Mouse (Mus musculus) lung, embryonic 15.5 days (tissue): Measurements from ENCODE around the gene Tmem72. TPM values are rescaled to one million over a fixed set of nuclear protein-coding genes. Genes with fewer than 3 reads are reported as not detected.

Experiments
- ATAC-seq: fragments of 200-750 bp; cut with Nextera tagmentation; 2 replicates; pipeline ENCODE4 v1.8.0; 2017; ENCODE audit warnings: moderate number of reproducible peaks, borderline replicate concordance; ENCODE audit not compliant: low FRiP score, low TSS enrichment; ENCODE audit errors: extremely low read depth
- H3K27ac ChIP-seq: fragments of 300-500 bp; sonication (generic); 2 replicates; pipeline ENCODE4 v1.5.1; 2015; ENCODE audit warnings: moderate library complexity, mild to moderate bottlenecking, inconsistent platforms
- H3K27me3 ChIP-seq: fragments of 300-500 bp; sonication (generic); 2 replicates; pipeline ENCODE4 v1.6.1; 2015; ENCODE audit warnings: inconsistent platforms
- H3K36me3 ChIP-seq: fragments of 300-500 bp; sonication (generic); 2 replicates; pipeline ENCODE4 v1.6.1; 2015; ENCODE audit warnings: inconsistent platforms
- H3K4me1 ChIP-seq: fragments of 300-500 bp; sonication (generic); 2 replicates; pipeline ENCODE4 v1.6.1; 2015; ENCODE audit warnings: inconsistent platforms
- H3K4me2 ChIP-seq: fragments of 300-500 bp; sonication (generic); 2 replicates; pipeline ENCODE4 v1.6.1; 2015; ENCODE audit warnings: inconsistent platforms, mild to moderate bottlenecking, moderate library complexity
- H3K4me3 ChIP-seq: fragments of 300-500 bp; sonication (generic); 2 replicates; pipeline ENCODE4 v1.5.1; 2015; ENCODE audit warnings: mild to moderate bottlenecking, inconsistent platforms
- H3K9ac ChIP-seq: fragments of 300-500 bp; sonication (generic); 2 replicates; pipeline ENCODE4 v1.6.1; 2015; ENCODE audit warnings: inconsistent platforms
- H3K9me3 ChIP-seq: fragments of 300-500 bp; sonication (generic); 2 replicates; pipeline ENCODE4 v1.6.1; 2016; ENCODE audit warnings: inconsistent platforms
- whole genome bisulfite sequencing: fragments of 180-500 bp; shearing (Covaris S2); methylation state at CpG from one replicate; pipeline ENCODE4 v1.1.7; 2015; 5-methylcytosine and 5-hydroxymethylcytosine counted together
- polyA plus RNA-seq: library from polyadenylated mRNA; unstranded; fragments of >200 nt; fragmentation: Nextera tagmentation; extraction: Ambion mirVana; gene quantifications from 2 replicates; pipeline ENCODE4 v1.2.1, GENCODE M21; 2015

Gene Tmem72
- 0.01 and 0.05 TPM in 2 replicates for polyA plus RNA-seq

DNA sequence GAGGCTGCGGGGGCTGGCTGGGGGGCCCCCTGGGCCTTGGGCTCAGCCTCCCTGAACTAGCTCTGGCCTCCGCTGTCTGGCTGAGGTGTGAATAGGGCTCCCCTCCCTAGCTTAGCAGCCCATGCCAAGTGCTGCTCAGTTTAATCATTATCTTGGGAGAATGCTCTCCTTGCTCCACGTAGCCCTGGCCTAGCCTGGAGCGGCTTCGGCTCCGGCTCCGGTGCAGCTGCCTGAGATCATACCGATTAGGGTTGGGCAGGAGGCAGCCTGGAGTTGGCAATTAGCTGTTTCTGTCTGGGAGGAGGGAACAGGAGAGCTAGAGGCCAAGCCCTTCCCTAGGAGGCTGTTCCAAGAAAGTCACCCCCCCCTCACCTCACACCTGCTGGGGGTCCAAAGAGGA, at the start of gene Tmem72:
TSS of gene Tmem72 (minus strand) at position 248 of the 400 bp plus-strand sequence.
- 47% methylated on average over 8 of the region's 8 CpGs for WGBS
- Histone ChIP-seq H3K4me3 (no peak within 1 kb of the TSS), H3K4me1 (0 out of 2 replicates have a peak, but pooled peaks cover 4% of the 10 kb centered on the region), H3K9ac (no peak within 1 kb of the TSS), H3K27ac (no peak within 1 kb of the TSS), H3K9me3 (no peaks in the 10 kb centered on the region), H3K36me3 (no peaks in the 10 kb centered on the region), H3K4me2 (no peak within 1 kb of the TSS), H3K27me3 (no peaks in the 10 kb centered on the region)
- peak; percentile 57; the same call in 1 of the 2 replicates for ATAC-seq

DNA sequence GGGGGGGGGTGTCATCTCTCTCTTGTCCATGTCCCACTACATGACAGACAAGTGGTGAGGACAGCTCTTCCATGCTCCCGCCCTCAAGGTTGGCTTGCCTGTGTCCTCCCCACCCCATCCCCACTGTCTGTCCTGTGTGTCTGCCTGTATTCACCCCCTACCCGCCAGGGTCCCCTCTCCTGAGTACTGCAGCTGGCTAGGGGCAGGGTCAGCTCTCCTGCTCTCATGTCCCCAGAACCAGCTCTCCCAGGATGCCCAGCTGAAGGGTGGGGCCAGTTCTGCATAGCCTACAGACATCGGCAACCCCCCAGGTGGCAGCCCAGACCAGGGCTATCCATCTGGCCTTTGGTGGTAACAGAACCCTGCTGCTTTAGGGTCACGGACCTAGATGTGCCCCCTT, 47.8 kb upstream of the Tmem72 start:
- Histone ChIP-seq H3K9ac (no peak overlapping the region), H3K4me3 (no peak overlapping the region), H3K4me1 (peaks cover 3% of the 10 kb centered on the region; the same call in 1 of the 2 replicates), H3K27ac (no peak overlapping the region), H3K27me3 (no peaks in the 10 kb centered on the region), H3K4me2 (no peak overlapping the region), H3K36me3 (no peaks in the 10 kb centered on the region), H3K9me3 (no peaks in the 10 kb centered on the region)
- no peak; the same call in 1 of the 2 replicates for ATAC-seq
- WGBS: 75% methylated on average over 4 of the region's 4 CpGs

DNA sequence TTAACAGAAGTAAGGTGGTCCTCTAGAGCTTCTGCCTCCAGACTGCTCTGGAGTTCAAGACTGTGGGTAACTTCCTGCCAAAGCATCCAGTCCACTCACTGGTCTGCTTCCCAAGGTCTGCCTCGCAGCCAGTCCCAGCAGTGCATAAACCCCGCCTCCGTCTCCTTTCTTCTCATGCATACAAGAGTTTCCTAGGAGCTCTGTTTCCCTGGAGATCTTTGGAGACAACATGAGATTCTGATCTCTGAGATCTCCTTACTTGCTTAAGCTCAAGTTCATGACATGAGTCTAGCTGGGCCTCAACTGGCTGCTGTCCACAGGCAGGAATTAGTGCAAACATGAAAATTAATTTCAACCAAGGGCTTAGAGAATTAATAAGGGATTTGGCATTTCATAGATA, 45.6 kb upstream of the Tmem72 start:
- Histone ChIP-seq H3K27me3 (no peaks in the 10 kb centered on the region), H3K27ac (no peak overlapping the region), H3K36me3 (no peaks in the 10 kb centered on the region), H3K9ac (no peak overlapping the region), H3K9me3 (no peaks in the 10 kb centered on the region), H3K4me2 (no peak overlapping the region), H3K4me1 (no peaks in the 10 kb centered on the region), H3K4me3 (no peak overlapping the region)
- 54% methylated on average over 3 of the region's 3 CpGs for WGBS
- no peak for ATAC-seq

DNA sequence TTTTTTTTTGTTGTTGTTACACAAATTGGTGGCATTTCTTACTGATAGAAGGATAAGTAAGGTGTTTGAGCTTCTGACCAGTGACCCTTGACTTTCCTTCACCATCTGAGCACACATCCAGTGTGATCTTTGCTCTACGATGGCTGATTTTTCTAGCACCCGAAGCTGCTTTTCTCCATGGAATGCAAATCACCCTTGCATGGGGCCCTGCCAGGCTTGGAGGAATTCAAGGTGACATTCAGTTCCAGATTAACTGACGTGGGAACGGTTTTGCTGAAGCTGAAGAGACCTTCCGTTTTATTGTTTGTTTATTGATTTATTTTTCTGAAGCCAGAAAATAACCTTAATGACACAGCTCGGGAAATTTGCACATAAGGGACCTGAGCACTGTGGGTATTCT, 43.5 kb upstream of the Tmem72 start:
- no peaks in the 10 kb centered on the region for H3K27me3 ChIP-seq
- no peaks in the 10 kb centered on the region for H3K4me1 ChIP-seq
- H3K27ac ChIP-seq: no peak overlapping the region
- no peaks in the 10 kb centered on the region for H3K36me3 ChIP-seq
- 72% methylated on average over 6 of the region's 6 CpGs for WGBS
- no peak overlapping the region for H3K4me3 ChIP-seq
- no peak overlapping the region for H3K9ac ChIP-seq
- no peaks in the 10 kb centered on the region for H3K9me3 ChIP-seq
- no peak overlapping the region for H3K4me2 ChIP-seq
- ATAC-seq: no peak

DNA sequence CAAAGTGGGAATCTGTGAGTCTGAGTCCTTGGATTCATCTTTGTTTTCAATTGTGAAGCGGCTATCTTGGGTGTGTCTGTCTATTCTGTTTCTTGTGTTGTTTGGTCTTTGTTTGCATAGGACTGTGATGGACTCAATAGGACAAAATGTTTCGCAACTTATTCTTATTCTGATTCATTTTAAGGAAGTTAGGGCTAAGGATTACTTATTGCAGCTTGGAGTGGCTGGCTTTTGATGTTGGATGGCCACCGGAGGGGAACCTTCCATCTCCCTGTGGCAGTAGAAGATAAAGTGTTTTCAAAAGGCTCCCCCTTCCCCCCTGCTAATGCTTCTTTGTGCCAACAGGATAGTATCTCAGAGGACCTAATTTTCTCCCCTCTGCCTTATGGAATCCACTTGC, 39.7 kb upstream of the Tmem72 start:
- WGBS: 81% methylated on average over 3 of the region's 3 CpGs
- no peaks in the 10 kb centered on the region for H3K9me3 ChIP-seq
- no peak overlapping the region for H3K4me2 ChIP-seq
- no peaks in the 10 kb centered on the region for H3K27me3 ChIP-seq
- no peaks in the 10 kb centered on the region for H3K4me1 ChIP-seq
- H3K36me3 ChIP-seq: no peaks in the 10 kb centered on the region
- ATAC-seq: no peak
- H3K9ac ChIP-seq: no peak overlapping the region
- no peak overlapping the region for H3K27ac ChIP-seq
- H3K4me3 ChIP-seq: no peak overlapping the region

DNA sequence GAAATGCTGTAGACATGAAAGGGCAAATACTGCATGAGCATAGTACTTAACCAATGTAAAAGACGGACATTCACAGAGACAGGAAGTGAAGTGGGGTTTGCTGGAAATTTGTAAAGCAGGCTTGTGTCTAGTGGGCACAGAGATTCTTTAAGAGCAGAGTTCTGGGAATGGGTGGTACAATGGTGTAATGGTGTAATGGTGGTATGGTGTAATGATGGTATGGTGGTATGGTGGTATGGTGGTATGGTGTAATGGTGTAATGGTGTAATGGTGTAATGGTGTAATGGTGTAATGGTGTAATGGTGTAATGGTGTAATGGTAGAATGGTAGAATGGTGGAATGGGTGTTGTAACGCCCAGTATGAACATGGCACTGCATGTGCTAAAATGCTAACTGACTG, 21.3 kb upstream of the Tmem72 start:
- H3K36me3 ChIP-seq: no peaks in the 10 kb centered on the region
- H3K4me1 ChIP-seq: no peaks in the 10 kb centered on the region
- H3K4me2 ChIP-seq: no peak overlapping the region
- no peak overlapping the region for H3K4me3 ChIP-seq
- no peaks in the 10 kb centered on the region for H3K27me3 ChIP-seq
- no peaks in the 10 kb centered on the region for H3K9me3 ChIP-seq
- H3K27ac ChIP-seq: no peak overlapping the region
- no peak overlapping the region for H3K9ac ChIP-seq
- 73% methylated on average over 2 of the region's 2 CpGs for WGBS
- ATAC-seq: no peak

DNA sequence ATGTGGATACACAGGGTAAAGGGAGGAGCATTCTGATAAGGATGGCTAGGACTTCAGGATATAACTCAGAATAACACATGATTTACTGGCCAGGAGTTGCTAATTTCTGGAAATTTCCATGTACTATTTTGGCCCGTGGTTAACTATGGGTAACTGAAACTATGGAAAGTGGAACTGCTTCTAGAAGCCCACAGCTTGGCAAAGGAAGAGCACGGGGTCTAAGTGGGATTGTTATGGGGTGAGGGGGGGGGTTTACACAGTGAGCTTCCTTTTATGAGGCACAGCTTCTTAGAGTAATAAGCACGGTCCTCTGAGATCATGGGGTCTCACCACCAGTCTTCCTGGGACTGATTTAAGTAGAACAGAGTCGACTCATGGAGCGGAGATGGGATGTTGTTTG, 18.6 kb upstream of the Tmem72 start:
- Histone ChIP-seq H3K4me2 (no peak overlapping the region), H3K4me1 (no peaks in the 10 kb centered on the region), H3K36me3 (no peaks in the 10 kb centered on the region), H3K4me3 (no peak overlapping the region), H3K9ac (no peak overlapping the region), H3K27me3 (no peaks in the 10 kb centered on the region), H3K9me3 (no peaks in the 10 kb centered on the region), H3K27ac (no peak overlapping the region)
- no peak for ATAC-seq
- 82% methylated on average over 5 of the region's 5 CpGs for WGBS

DNA sequence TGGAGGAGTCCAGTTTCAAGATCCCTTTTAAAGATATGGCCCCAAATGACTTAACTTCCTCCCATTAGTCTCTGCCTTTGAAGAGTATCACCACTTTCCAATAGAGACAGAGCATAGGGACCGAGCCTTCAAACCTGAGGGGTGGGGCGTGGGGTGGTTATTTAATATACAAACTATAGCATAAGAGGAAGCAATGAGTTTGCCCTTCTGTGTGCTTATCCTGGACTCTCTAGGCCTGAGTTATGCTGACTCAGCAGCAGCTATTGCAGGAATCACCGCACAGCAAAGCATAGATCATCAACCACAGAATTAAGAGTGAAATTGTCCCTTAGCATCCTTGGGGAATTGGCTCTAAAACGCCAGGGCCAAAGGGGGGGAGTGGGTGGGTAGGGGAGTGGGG, 16.9 kb upstream of the Tmem72 start:
- Histone ChIP-seq H3K4me2 (no peak overlapping the region), H3K4me1 (no peaks in the 10 kb centered on the region), H3K27me3 (no peaks in the 10 kb centered on the region), H3K9me3 (no peaks in the 10 kb centered on the region), H3K9ac (no peak overlapping the region), H3K36me3 (no peaks in the 10 kb centered on the region), H3K27ac (no peak overlapping the region), H3K4me3 (no peak overlapping the region)
- ATAC-seq: no peak
- WGBS: 78% methylated on average over 4 of the region's 4 CpGs

DNA sequence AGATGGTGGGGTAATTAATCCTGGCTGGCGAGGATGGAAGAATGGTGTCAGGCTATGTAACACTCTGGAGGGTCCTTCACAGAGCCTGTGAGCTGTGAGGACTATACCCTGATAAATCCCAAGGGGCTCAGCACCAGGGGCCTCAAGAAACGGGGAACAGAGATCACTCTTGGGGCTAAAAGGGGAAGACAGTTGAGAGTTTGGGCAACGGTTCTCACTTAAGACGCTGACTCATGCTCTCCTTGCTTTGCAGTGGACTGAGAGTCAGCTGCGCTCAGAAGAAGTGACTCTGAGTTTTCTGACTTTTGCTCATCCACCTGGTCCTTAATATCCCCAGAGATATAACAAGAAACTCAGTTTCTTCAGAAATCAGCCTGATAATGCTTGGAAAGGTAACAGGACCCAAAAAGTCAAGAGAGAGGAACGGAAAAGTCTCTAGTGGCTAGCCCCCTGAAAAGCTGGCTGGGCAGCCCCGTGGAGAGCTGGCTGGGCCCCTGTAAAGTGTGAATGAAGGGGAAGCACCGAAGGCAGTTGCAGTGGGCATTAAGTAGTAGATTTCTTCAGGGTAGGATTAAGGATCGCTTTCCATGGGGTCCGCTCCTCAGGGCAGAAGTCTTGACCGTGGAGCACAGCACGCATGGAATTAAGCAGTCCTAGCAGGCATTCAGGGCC, 7.9 kb upstream of the Tmem72 start:
- Histone ChIP-seq H3K27me3 (no peaks in the 10 kb centered on the region), H3K4me3 (no peak overlapping the region), H3K36me3 (no peaks in the 10 kb centered on the region), H3K9me3 (no peaks in the 10 kb centered on the region), H3K9ac (no peak overlapping the region), H3K27ac (no peak overlapping the region), H3K4me2 (no peak overlapping the region), H3K4me1 (no peaks in the 10 kb centered on the region)
- no peak for ATAC-seq
- WGBS: 77% methylated on average over 12 of the region's 12 CpGs

DNA sequence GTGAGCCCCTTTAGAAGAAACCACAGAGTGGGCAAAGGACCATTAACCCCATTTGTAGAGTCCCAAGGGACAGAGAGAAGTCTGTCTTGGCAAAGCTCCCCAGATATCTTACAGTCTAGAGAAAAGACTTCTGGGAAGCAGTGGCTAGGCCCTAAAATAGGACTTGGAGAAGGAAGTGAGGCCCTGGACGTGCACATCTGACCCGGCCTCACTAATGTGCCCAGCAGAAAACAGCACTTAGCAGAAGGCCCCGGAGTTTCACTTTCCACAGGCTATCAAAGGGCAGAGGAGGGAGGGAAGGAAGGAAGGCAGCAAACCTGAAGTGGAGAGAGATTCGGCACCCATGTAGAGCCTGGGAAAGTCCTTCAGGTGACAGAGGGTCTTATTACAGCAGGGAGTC, 2.2 kb upstream of the Tmem72 start:
- Histone ChIP-seq H3K36me3 (no peaks in the 10 kb centered on the region), H3K9me3 (no peaks in the 10 kb centered on the region), H3K4me1 (0 out of 2 replicates have a peak, but pooled peaks cover 4% of the 10 kb centered on the region), H3K4me2 (no peak overlapping the region), H3K9ac (no peak overlapping the region), H3K4me3 (no peak overlapping the region), H3K27me3 (no peaks in the 10 kb centered on the region), H3K27ac (no peak overlapping the region)
- ATAC-seq: no peak
- WGBS: 57% methylated on average over 4 of the region's 4 CpGs

DNA sequence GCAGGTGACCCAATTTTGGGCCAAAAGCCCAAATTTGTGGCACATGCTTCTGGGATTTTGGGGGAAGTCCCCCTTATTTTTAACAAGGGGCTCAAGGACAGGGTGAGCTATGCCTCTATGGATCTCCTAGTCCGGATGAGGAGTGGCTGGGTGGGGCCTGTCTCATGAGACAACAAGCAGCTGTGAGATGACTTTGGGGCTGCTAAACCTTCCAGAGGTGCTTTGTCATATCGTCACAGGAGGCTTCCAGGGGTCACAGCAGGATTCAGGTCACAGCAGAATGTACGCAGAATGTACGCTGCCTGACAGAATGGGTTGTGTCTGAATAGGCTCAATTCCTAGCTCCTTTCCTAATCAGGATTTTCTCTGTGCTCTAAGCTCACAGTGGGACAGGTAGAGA, 1.6 kb upstream of the Tmem72 start:
- no peak overlapping the region for H3K4me2 ChIP-seq
- no peak overlapping the region for H3K27ac ChIP-seq
- H3K9ac ChIP-seq: no peak overlapping the region
- H3K4me1 ChIP-seq: 0 out of 2 replicates have a peak, but pooled peaks cover 4% of the 10 kb centered on the region
- 70% methylated on average over 4 of the region's 4 CpGs for WGBS
- H3K36me3 ChIP-seq: no peaks in the 10 kb centered on the region
- no peaks in the 10 kb centered on the region for H3K9me3 ChIP-seq
- H3K27me3 ChIP-seq: no peaks in the 10 kb centered on the region
- H3K4me3 ChIP-seq: no peak overlapping the region
- no peak for ATAC-seq

DNA sequence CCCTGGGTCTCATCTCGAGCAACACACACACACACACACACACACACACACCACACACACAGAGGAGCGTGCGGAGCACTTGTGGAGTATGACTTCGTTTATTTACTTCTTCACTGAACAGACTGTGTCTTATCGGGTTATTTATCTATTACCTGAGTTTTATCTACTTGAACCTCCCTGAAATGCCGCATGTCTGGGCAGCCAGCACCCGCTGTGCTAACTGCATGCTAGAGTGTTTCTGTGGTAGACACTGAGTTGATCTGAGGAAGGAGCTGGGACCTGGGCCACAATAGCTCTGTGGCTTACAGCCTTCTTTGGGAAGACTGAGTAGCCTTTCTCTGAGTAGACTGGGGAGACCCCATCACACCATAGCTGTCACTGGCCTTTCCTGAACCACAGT, 1.1 kb upstream of the Tmem72 start:
- Histone ChIP-seq H3K27me3 (no peaks in the 10 kb centered on the region), H3K27ac (no peak overlapping the region), H3K9me3 (no peaks in the 10 kb centered on the region), H3K36me3 (no peaks in the 10 kb centered on the region), H3K4me3 (no peak overlapping the region), H3K4me1 (0 out of 2 replicates have a peak, but pooled peaks cover 4% of the 10 kb centered on the region), H3K9ac (no peak overlapping the region), H3K4me2 (no peak overlapping the region)
- ATAC-seq: no peak
- WGBS: 50% methylated on average over 7 of the region's 7 CpGs

DNA sequence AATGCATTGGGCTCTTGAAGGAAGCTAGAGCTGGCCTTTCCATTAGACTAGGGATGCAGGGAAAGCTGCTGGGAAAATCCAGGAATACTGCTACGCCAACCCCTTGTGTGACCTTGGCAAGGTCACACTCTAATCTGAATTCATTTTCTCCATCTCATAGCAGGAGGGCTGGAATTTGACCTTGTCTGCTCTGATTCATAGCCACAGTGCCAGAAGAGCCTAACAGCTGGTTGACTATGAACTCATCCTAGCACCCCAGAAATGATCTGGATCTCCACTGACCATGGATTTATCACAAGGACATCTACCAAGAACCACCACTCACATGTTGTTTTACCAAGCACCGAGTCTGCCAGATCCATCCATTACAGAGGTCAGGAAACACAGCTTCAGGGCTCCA, 1.5 kb downstream of the Tmem72 start:
- no peak overlapping the region for H3K27ac ChIP-seq
- no peaks in the 10 kb centered on the region for H3K36me3 ChIP-seq
- H3K9me3 ChIP-seq: no peaks in the 10 kb centered on the region
- H3K4me2 ChIP-seq: no peak overlapping the region
- 0 out of 2 replicates have a peak, but pooled peaks cover 4% of the 10 kb centered on the region for H3K4me1 ChIP-seq
- 73% methylated on average over 2 of the region's 2 CpGs for WGBS
- H3K4me3 ChIP-seq: no peak overlapping the region
- H3K27me3 ChIP-seq: no peaks in the 10 kb centered on the region
- ATAC-seq: no peak
- H3K9ac ChIP-seq: no peak overlapping the region
